Mouse (Mus musculus): Measurements from ENCODE around the gene Frmd6. TPM values are rescaled to one million over a fixed set of nuclear protein-coding genes. Genes with fewer than 3 reads are reported as not detected.

The Frmd6 gene
- polyA plus RNA-seq, 1 experiment from 2014 or later = 12.5 TPM

GRCm38 (mm10) chr12:70834043-70834442 is 8.7 kb downstream of the Frmd6 start:
- H3K9me3 ChIP-seq (ENCODE audit: control insufficient read depth, low read length) = no peaks in the 10 kb centered on the region
- WGBS = 77% methylated on average over 4 of the region's 4 CpGs
- no peak for ATAC-seq

GRCm38 (mm10) chr12:70835004-70835403 is 9.7 kb downstream of the Frmd6 start:
- no peak for ATAC-seq
- no peak overlapping the region for H3K4me3 ChIP-seq (replicated peaks; ENCODE audit: low read length)
- H3K4me2 ChIP-seq (ENCODE audit: low read length) = no peak overlapping the region
- peaks cover 6% of the 10 kb centered on the region for H3K4me1 ChIP-seq (replicated peaks; ENCODE audit: control insufficient read depth, insufficient read depth, low read length)
- no peaks in the 10 kb centered on the region for H3K9me3 ChIP-seq (ENCODE audit: control insufficient read depth, low read length)
- H3K9ac ChIP-seq (replicated peaks; ENCODE audit: low read depth, low read length) = no peak overlapping the region
- no peaks in the 10 kb centered on the region for H3K27me3 ChIP-seq (replicated peaks; ENCODE audit: control insufficient read depth, insufficient read depth, low read length)
- 75% methylated on average over 5 of the region's 5 CpGs for WGBS
- H3K36me3 ChIP-seq (ENCODE audit: control insufficient read depth, insufficient read depth) = no peaks in the 10 kb centered on the region
- H3K27ac ChIP-seq (ENCODE audit: low read length) = no peak overlapping the region

More at GRCm38 (mm10) chr12:70834043-70834442, 8.7 kb downstream of the Frmd6 start:
- Histone ChIP-seq H3K4me2 (ENCODE audit: low read length) (no peak overlapping the region), H3K9ac (replicated peaks; ENCODE audit: low read depth, low read length) (no peak overlapping the region), H3K36me3 (ENCODE audit: control insufficient read depth, insufficient read depth) (no peaks in the 10 kb centered on the region), H3K27me3 (replicated peaks; ENCODE audit: control insufficient read depth, insufficient read depth, low read length) (no peaks in the 10 kb centered on the region), H3K27ac (ENCODE audit: low read length) (no peak overlapping the region), H3K4me3 (replicated peaks; ENCODE audit: low read length) (no peak overlapping the region), H3K4me1 (replicated peaks; ENCODE audit: control insufficient read depth, insufficient read depth, low read length) (peaks cover 6% of the 10 kb centered on the region)

GRCm38 (mm10) chr12:70837792-70838321 is 12.5 kb downstream of the Frmd6 start:
- Histone ChIP-seq H3K4me3 (replicated peaks; ENCODE audit: low read length) (no peak overlapping the region), H3K27ac (ENCODE audit: low read length) (no peak overlapping the region), H3K4me1 (replicated peaks; ENCODE audit: control insufficient read depth, insufficient read depth, low read length) (peaks cover 6% of the 10 kb centered on the region), H3K36me3 (ENCODE audit: control insufficient read depth, insufficient read depth) (no peaks in the 10 kb centered on the region), H3K27me3 (replicated peaks; ENCODE audit: control insufficient read depth, insufficient read depth, low read length) (no peaks in the 10 kb centered on the region), H3K4me2 (ENCODE audit: low read length) (no peak overlapping the region), H3K9ac (replicated peaks; ENCODE audit: low read depth, low read length) (no peak overlapping the region), H3K9me3 (ENCODE audit: control insufficient read depth, low read length) (no peaks in the 10 kb centered on the region)
- WGBS = 75% methylated on average over 12 of the region's 12 CpGs
- ATAC-seq = no peak

GRCm38 (mm10) chr12:70845371-70845770 is 20.1 kb downstream of the Frmd6 start:
- no peaks in the 10 kb centered on the region for H3K27me3 ChIP-seq (replicated peaks; ENCODE audit: control insufficient read depth, insufficient read depth, low read length)
- H3K9me3 ChIP-seq (ENCODE audit: control insufficient read depth, low read length) = no peaks in the 10 kb centered on the region
- no peak overlapping the region for H3K4me3 ChIP-seq (replicated peaks; ENCODE audit: low read length)
- H3K9ac ChIP-seq (replicated peaks; ENCODE audit: low read depth, low read length) = no peak overlapping the region
- H3K4me2 ChIP-seq (ENCODE audit: low read length) = no peak overlapping the region
- no peaks in the 10 kb centered on the region for H3K4me1 ChIP-seq (replicated peaks; ENCODE audit: control insufficient read depth, insufficient read depth, low read length)
- no peak overlapping the region for H3K27ac ChIP-seq (ENCODE audit: low read length)
- WGBS = 91% methylated on average over 2 of the region's 2 CpGs
- H3K36me3 ChIP-seq (ENCODE audit: control insufficient read depth, insufficient read depth) = no peaks in the 10 kb centered on the region
- no peak for ATAC-seq

GRCm38 (mm10) chr12:70849024-70849423 is 23.7 kb downstream of the Frmd6 start:
- Histone ChIP-seq H3K9me3 (ENCODE audit: control insufficient read depth, low read length) (no peaks in the 10 kb centered on the region), H3K4me3 (replicated peaks; ENCODE audit: low read length) (no peak overlapping the region), H3K27me3 (replicated peaks; ENCODE audit: control insufficient read depth, insufficient read depth, low read length) (no peaks in the 10 kb centered on the region), H3K4me2 (ENCODE audit: low read length) (no peak overlapping the region), H3K4me1 (replicated peaks; ENCODE audit: control insufficient read depth, insufficient read depth, low read length) (no peaks in the 10 kb centered on the region), H3K36me3 (ENCODE audit: control insufficient read depth, insufficient read depth) (no peaks in the 10 kb centered on the region), H3K9ac (replicated peaks; ENCODE audit: low read depth, low read length) (no peak overlapping the region), H3K27ac (ENCODE audit: low read length) (no peak overlapping the region)
- ATAC-seq = no peak
- WGBS = 93% methylated on average over 9 of the region's 9 CpGs

- H3K9me3 ChIP-seq (ENCODE audit: control insufficient read depth, low read length) = no peaks in the 10 kb centered on the region
- H3K27me3 ChIP-seq (replicated peaks; ENCODE audit: control insufficient read depth, insufficient read depth, low read length) = no peaks in the 10 kb centered on the region
- no peak overlapping the region for H3K4me2 ChIP-seq (ENCODE audit: low read length)
- H3K9ac ChIP-seq (replicated peaks; ENCODE audit: low read depth, low read length) = no peak overlapping the region
- H3K4me1 ChIP-seq (replicated peaks; ENCODE audit: control insufficient read depth, insufficient read depth, low read length) = no peaks in the 10 kb centered on the region
- no peak overlapping the region for H3K27ac ChIP-seq (ENCODE audit: low read length)
- no peak overlapping the region for H3K4me3 ChIP-seq (replicated peaks; ENCODE audit: low read length)
- H3K36me3 ChIP-seq (ENCODE audit: control insufficient read depth, insufficient read depth) = no peaks in the 10 kb centered on the region
- WGBS = 85% methylated on average over 11 of the region's 11 CpGs
- ATAC-seq = no peak
These were observed 24.4 kb downstream of the Frmd6 start for GRCm38 (mm10) chr12:70849517-70850291.

- Histone ChIP-seq H3K27ac (ENCODE audit: low read length) (no peak overlapping the region), H3K9me3 (ENCODE audit: control insufficient read depth, low read length) (no peaks in the 10 kb centered on the region), H3K4me1 (replicated peaks; ENCODE audit: control insufficient read depth, insufficient read depth, low read length) (no peaks in the 10 kb centered on the region), H3K27me3 (replicated peaks; ENCODE audit: control insufficient read depth, insufficient read depth, low read length) (no peaks in the 10 kb centered on the region), H3K4me2 (ENCODE audit: low read length) (no peak overlapping the region), H3K36me3 (ENCODE audit: control insufficient read depth, insufficient read depth) (no peaks in the 10 kb centered on the region), H3K4me3 (replicated peaks; ENCODE audit: low read length) (no peak overlapping the region), H3K9ac (replicated peaks; ENCODE audit: low read depth, low read length) (no peak overlapping the region)
- 50% methylated on average over 7 of the region's 7 CpGs for WGBS
- ATAC-seq = no peak
These were observed 26.1 kb downstream of the Frmd6 start for GRCm38 (mm10) chr12:70851342-70851960.

- no peaks in the 10 kb centered on the region for H3K36me3 ChIP-seq (ENCODE audit: control insufficient read depth, insufficient read depth)
- ATAC-seq = no peak
- H3K27me3 ChIP-seq (replicated peaks; ENCODE audit: control insufficient read depth, insufficient read depth, low read length) = no peaks in the 10 kb centered on the region
- H3K4me1 ChIP-seq (replicated peaks; ENCODE audit: control insufficient read depth, insufficient read depth, low read length) = no peaks in the 10 kb centered on the region
- no peak overlapping the region for H3K4me3 ChIP-seq (replicated peaks; ENCODE audit: low read length)
- 59% methylated on average over 6 of the region's 6 CpGs for WGBS
- no peaks in the 10 kb centered on the region for H3K9me3 ChIP-seq (ENCODE audit: control insufficient read depth, low read length)
- no peak overlapping the region for H3K27ac ChIP-seq (ENCODE audit: low read length)
- H3K4me2 ChIP-seq (ENCODE audit: low read length) = no peak overlapping the region
- H3K9ac ChIP-seq (replicated peaks; ENCODE audit: low read depth, low read length) = no peak overlapping the region
These were observed 27.7 kb downstream of the Frmd6 start for GRCm38 (mm10) chr12:70853026-70853425.

- no peaks in the 10 kb centered on the region for H3K4me1 ChIP-seq (replicated peaks; ENCODE audit: control insufficient read depth, insufficient read depth, low read length)
- no peak overlapping the region for H3K4me3 ChIP-seq (replicated peaks; ENCODE audit: low read length)
- no peak for ATAC-seq
- no peak overlapping the region for H3K9ac ChIP-seq (replicated peaks; ENCODE audit: low read depth, low read length)
- H3K9me3 ChIP-seq (ENCODE audit: control insufficient read depth, low read length) = no peaks in the 10 kb centered on the region
- H3K36me3 ChIP-seq (ENCODE audit: control insufficient read depth, insufficient read depth) = no peaks in the 10 kb centered on the region
- WGBS = 74% methylated on average over 6 of the region's 6 CpGs
- no peak overlapping the region for H3K4me2 ChIP-seq (ENCODE audit: low read length)
- H3K27me3 ChIP-seq (replicated peaks; ENCODE audit: control insufficient read depth, insufficient read depth, low read length) = no peaks in the 10 kb centered on the region
- no peak overlapping the region for H3K27ac ChIP-seq (ENCODE audit: low read length)
These were observed 30.4 kb downstream of the Frmd6 start for GRCm38 (mm10) chr12:70855678-70856077.

Measured in forebrain, embryonic 16.5 days (tissue).